Mouse (Mus musculus) ZHBTc4 (cell line): ENCODE measurements around the gene Bcl2l14.

Experiments
- DNase-seq: peaks from one replicate; pipeline ENCODE4 v3.0.0-alpha.2; 2011; ENCODE audit warnings: low read depth, low spot score

The Bcl2l14 gene

DNA sequence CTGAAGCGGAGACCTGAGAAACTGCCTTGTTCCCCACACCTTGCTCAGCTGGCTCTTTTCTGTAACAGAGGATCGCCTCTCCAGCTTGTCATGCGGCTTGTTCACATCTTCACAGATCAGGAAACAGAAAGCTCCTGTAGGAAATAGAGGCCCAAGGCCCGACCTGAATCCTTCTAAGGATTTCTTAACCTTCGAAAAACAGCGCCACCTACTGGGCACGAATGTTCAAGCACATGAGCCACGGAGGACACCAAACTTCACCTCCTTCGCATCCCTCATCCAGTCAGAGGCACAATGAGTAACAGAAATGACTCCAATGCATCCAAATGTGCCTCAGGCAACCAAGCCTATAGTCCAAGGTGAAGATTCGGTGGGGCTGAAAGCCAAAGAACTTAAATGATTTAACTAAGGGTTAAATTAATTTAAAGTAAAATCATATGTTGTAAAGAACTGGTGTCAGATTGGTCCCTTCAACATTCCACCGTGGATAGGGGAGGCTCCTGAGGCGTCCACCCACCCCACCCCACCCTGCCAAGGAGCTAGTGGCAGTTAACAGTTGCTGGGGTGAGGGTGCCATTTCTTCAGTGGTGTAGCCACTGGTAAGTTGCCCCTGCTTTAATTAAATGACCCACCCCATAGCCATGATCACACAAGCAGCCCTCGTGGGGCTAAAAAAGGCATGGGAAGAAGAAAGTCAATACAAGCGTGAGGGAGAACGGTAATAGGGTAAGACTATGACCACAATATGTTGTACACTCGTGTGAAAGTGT lies 7.0 kb downstream of the Bcl2l14 start:
- peak; percentile 94 for DNase-seq

DNA sequence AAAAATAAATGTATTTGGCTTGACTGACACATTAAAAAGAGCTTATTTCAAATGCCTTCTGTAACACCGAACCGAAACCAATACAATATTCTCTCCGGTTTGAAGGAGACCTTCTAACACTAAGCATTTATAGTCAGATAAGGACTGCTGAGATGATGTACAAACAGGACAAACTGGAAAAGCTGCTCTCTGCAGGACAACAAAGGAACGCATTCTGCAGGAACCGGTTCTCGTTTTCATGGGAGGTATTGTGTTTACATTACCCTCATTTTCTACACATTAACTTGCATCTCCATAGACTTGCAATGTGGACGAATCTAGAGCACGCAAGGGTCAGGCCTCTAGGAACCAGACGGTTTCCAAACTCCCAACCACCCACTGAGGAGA lies 7.6 kb downstream of the Bcl2l14 start:
- no peak for DNase-seq

DNA sequence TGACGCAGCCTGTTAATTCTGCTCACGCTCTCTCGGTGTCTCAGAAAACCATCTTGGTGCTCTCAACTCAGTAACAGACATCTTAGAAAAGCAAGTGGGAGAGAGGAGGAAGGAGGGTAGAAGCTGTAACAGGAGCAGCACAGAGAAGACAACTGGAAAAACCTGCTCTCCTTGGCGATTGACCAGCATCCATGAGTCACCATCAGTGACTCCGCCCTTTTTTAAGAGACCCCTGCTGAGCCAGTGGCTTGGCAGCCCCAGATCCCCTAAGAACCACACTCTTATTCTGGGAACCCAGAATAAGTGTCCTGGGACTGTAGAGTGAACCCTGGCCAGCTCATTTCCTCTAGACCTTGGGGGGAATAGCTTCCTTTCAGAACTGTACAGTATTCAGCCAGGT lies 11.1 kb downstream of the Bcl2l14 start:
- DNase-seq = no peak

GRCm38 (mm10) chr6:134413706-134414531 lies 17.8 kb downstream of the Bcl2l14 start:
- peak; percentile 76 for DNase-seq

GRCm38 (mm10) chr6:134414532-134414883 lies 18.4 kb downstream of the Bcl2l14 start:
- DNase-seq = no peak

DNA sequence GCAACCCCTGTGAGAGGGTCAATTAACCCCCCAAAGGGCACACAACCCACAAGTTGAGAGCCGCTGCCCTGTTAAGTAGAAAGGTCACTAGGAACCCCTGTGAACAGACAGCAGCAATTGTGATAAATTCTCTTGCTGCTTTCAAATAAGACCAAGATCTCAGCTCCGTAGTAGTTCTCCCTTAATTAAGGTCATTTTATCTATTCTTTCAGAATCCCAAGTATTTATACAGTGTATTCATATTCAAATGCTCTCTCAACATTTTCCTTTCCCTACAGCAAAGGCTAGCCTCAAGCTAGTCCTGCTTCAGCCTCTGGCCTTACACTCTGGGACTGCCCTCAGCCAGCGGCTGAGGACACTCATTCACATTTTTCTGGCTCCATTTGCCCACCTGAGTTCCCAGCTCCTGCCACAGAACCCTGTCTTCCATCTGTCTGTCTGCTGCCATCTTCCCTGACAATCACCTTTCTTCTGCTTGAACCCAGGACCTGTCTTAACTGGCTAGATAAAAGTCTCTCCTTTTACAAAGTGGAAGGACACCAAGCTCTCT lies 20.5 kb downstream of the Bcl2l14 start:
- DNase-seq = peak; percentile 71

DNA sequence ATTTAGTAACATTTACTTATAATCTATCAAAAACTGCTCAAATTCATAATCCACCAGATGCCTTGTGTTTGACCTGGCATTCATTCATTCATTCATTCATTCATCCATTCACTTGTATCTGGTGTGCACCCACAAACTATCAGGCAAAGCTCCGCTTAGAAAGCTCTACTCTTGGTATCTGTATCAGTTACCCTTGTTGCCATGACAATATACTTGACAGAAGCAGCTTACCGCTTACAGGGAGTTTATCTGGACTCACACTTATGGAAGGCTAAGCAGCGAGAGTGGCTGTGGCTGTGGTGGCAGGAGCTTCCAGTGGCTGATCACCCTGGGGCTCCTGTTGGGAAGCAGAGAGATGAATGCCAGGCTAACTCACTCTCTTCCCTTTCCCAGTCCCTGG lies 21.8 kb downstream of the Bcl2l14 start:
- no peak for DNase-seq

- DNase-seq = no peak
These were observed 24.3 kb downstream of the Bcl2l14 start for GRCm38 (mm10) chr6:134420375-134420774.

DNA sequence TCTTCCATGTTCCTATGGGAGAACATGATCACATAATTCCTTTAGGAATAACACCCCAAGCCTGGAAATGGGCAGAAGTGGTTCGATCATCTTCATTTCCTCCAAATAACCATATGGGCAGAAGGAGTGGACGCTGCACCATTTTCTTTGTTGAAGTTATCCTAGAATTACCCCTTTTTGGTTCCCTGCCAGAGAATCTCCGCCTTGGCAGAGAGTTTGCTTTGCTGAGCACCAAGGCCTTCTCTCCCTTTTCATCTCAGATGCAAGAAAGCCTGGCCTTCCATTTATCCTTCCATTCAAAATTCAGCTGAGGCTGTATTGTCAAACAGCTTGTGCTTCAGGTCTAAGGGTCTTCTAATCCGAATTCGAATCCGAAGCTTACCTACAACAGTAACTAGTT lies 25.8 kb downstream of the Bcl2l14 start:
- no peak for DNase-seq

DNA sequence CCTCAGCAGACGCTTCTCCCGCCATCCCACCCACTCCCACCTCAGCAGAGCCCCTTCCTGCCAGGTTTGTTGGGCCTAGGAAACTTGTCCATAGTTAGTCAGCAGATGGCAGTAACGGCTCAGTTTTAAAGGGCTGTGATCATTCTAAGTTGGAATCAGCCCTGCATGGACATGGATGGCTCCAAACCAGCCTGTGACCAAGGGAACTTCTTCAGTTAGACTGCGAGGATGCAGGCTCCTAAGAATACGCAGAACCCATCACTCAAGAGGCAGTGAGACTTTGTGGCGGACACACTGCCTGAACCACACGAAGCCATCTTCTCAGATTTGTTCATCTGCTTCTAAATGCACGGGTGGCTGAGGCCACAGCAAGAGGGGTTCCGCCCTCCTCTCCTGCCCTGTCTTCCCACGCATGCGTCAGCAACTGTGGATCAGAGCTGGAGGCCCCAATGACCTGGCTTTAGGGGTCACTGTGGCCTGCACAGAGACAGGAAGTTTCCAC lies 29.1 kb downstream of the Bcl2l14 start:
- peak; percentile 81 for DNase-seq

GRCm38 (mm10) chr6:134427165-134427564 lies 31.0 kb downstream of the Bcl2l14 start:
- no peak for DNase-seq

GRCm38 (mm10) chr6:134428455-134428854 lies 32.3 kb downstream of the Bcl2l14 start:
- DNase-seq = no peak

- DNase-seq = no peak
These were observed 34.2 kb downstream of the Bcl2l14 start for GRCm38 (mm10) chr6:134430161-134430799.

DNA sequence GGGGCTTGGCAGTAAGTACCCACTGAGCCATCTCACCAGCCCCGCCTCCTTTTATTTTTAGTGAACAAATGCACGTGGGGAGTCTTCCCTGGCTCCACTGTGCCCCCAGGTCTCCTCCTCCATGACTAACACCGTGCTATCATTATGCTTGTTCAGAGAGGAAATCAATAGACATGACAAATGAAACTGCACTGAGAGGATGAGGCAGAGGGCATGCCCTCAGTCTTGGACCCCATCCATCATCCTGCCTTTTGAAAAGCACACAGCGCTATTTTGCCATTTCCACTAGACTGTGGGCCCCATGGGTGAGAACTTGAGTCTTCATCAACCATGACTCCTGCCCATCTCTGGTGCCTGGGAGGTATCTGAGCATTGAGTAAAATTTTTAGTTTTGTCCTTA lies 35.5 kb downstream of the Bcl2l14 start:
- DNase-seq = no peak

DNA sequence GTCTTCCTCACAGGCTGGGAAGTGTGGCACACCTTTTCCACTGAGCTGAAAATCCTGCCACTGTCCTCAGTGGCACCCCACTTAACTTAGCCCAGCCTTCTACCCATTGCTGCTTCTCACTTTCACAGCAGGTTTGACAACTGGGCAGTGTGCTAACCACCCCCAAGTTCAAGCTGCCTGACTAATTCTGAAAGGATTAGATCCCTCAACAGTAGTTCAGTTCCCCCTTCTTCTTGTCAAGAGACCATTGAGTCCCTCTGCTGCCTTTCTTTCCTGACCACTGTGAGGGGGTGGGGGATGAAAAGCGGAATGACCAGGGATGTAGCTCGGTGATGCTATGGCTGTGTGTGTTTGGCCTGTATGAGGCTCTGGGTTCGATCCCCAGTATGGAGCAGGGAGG lies 37.2 kb downstream of the Bcl2l14 start:
- DNase-seq = no peak

- no peak for DNase-seq
These were observed 37.9 kb downstream of the Bcl2l14 start for GRCm38 (mm10) chr6:134434044-134434443.

- no peak for DNase-seq
These were observed 38.8 kb downstream of the Bcl2l14 start for GRCm38 (mm10) chr6:134434866-134435390.

- DNase-seq = no peak
These were observed 40.8 kb downstream of the Bcl2l14 start for GRCm38 (mm10) chr6:134436955-134437354.

DNA sequence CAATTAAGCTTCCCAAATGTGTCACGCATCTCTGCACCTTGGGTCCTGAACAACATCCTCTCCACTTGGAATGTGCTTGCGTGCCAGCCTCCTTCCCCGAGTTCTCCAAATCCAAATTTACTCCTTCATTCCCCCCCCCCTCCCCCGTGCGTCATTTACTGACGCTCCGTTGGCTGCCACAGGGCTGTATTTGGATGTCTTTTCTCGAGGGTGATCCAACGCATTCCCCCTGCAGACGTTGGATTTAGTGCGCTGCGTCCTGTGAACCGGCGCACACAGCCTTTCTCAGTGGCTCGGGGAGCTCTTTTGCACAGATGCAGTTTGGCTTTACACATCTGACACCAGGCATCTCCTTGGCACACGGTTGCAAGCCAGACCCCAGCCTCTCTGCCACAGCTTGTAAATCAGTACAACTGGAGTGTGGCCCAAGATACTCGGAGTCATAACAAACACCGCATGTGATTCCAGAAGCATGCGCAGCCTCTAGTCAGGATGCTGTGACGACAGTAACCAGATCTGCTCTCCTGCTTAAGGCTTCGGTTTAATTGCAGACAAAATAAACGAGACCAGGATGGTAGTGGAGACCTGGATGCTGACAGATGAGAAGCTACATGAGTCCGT lies 43.4 kb downstream of the Bcl2l14 start:
- peak; percentile 53 for DNase-seq

- DNase-seq = no peak
These were observed 43.9 kb downstream of the Bcl2l14 start for GRCm38 (mm10) chr6:134440023-134440422.

GRCm38 (mm10) chr6:134441716-134442115 lies 45.6 kb downstream of the Bcl2l14 start:
- no peak for DNase-seq
